Mouse (Mus musculus) naive thymus-derived CD4-positive, alpha-beta T cell, adult 2 months (primary cell): ENCODE results near the gene Socs1.

Source experiments
- DNase-seq: peaks from one replicate; pipeline ENCODE4 v3.0.0-alpha.2; 2011; ENCODE audit warnings: low read depth

Gene Socs1

DNA sequence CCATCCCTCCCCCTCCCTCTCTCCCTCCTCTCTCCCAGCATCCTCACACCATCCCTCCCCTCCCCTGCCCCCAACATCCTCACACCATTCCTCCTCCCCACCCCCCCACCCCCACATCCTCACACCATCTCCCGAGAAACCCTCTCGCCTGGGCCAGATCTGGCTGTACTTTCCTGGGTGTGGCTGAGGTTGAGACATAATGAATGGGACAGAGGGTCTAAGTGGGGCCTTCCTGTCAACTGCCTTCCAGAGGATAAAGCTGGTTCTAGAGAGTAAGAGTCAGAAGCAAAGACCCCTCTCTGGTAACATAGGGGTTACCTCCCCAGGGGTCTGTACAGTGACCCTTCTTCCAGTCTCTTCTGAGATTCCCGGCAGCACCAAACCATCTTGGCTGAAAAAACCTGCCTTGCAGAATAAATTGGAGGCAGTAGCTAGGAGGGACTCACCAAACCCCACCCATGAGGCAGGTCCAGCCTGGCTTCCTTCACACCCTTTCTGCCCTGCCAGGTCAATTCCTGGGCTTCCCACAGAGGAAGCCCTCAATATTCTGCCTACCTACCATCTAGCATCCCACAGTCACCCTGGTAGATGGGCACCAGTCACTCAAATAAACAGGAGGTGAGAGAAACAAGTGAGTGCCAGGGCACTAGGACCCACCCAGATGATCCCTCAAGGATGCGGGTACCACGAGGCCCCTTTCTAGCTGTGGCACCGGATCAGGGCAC, 21.6 kb downstream of the Socs1 start:
- no peak for DNase-seq

DNA sequence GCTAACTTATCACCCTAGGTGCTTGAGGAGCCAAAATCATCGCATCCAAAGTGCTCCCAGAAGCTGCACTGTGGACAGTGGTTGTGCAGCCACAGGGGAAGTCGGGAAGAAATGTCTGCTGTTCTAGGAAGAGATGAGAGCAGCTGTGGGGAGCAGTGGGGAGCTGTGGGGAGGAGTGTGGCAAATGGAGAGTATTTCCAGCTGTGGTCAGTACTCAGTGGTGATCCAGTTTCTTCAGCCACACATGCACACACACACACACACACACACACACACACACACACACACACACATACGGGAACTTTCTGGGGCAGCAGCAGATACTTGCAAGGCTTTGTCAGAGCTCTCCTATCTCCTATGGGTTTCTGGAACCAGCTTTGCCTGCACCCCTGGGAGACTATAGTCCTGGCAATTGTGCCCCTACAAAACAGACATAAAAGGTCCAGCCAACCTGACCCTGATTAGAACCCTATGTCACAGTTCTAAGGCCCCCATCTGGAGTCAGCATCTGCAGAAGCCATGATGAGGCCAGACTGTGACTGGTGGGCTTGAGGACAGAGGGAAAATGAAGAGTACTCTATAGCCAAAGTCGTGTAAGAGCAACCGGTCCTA, 22.7 kb downstream of the Socs1 start:
- no peak for DNase-seq

DNA sequence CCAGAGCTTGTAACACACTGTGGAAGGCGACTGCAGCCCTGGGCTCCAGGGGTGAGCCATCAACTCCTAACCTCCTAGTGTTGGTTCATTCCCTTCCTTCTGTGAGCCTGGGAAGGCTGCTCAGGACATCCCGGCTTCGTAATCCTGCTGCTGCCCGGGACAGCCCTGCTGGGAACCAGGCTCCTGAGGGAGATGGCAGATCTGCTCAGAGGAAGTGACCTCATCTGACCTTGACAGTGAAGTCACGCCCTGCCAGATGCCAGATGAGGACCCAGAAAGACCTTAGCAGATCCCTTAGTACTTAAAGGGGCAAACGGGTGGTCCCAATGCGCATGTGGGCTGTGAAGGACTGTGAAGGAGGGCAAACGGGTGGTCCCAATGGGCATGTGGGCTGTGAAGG, 24.2 kb downstream of the Socs1 start:
- no peak for DNase-seq

DNA sequence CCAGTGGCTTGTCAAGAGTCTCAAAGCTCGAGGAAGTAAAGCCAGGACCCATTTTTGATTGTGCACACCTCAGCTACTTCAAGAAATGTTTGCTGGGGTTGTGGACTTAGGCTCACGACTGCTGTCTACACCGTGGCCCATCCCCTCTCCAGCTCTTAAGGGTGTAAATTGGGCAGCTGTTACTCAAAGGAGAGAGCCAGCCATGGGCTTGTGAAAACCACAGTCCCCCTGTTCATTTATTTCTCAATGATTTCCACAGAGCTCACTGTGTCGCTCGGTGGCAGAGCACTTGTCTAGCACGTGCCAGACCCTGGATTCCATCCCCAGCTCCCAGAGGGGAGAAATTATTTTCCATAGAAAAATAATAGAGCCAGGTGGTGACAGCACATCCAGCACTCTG, 29.2 kb downstream of the Socs1 start:
- DNase-seq = no peak

DNA sequence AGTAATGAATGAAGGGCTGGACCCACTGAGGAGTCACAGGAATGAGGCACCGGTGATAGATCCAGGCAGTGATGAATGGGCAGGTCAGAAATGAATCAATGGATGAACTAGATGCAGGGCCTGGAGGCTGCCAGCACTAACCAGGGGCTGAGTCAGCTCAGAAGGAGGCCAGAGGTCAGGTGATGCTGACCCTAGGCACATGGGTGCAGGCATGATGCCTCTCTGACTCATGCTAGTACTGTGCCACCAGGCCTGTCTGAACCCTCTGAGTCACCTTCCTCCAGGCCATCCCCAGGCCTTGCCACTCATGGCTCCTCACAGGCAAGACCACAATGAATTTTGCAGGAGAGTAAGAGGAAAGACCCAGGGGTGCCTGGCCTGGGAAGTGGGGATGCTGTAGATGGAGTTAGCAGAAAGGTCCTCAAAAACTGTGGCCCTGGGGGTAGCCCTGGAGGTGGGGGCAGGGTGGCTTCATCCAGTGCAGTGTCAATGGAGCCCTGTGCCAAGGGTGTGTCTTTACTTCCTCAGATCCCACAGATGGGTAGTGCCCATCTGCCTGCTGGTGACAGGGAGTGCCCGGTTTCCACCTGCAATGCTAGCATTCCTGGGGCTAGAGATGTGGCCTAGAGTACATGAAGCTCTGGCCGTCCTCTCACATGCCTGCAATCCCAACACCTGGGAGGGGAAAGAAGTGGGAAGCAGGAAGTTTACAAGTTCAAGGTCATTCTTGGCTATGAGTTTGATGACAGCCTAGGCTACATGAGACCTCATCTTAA, 30.6 kb downstream of the Socs1 start:
- no peak for DNase-seq

DNA sequence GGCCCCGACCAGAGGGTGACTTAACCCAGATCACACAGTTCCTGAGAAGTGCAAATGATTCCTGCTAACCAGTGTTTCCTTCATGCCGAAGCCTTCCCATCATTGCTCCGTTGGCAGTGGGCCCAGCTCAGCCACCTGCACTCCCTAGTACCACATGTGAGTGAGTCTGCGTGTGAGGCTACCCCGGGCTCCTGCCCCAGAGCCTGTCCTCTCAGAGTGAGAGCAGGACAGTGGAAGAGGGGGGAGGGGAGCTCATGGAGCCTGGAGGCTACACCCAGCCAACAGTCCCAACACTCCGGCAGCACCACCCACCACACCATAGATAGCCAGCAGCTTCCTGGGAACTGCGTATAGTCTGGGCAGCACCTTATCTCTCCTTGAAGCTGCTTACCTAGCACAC, 35.5 kb downstream of the Socs1 start:
- DNase-seq = no peak

DNA sequence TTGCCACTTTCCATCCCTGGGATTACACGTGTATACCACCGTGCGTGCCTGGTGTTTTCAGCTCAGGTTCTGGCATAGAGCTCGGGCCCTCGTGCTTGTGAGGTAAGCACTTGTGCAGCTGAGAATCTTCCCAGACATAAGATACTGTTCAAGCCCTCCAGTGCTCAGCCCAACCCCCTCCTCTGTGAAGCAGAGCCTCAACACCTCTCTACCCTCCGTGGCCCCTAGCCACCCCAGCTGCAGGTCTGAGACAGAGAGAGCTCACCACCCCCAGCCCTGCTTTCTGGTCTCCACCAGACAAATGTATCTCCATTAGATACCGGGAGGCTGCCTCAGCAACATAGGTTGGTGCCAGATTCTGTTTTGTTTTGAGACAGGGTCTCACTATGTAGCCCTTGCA, 36.1 kb downstream of the Socs1 start:
- DNase-seq = no peak

DNA sequence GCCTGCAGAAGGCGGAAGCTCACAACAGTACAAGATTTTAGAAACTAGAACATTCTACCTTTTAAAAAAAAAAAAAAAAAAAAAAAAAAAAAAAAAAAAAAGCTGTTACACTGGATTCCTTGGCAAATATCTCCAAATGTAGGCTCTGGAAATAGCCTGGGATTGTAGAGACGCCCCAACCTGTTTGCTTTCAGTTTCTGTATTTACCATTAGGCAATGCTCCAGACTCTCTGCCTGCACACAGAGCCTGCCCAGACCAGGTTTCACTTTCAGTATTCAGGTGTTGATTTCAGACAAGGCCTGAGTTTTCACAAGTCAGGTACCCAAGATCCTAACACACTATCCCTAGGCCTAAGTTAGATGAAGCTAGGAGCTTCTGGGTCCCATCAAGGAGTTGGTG, 44.3 kb downstream of the Socs1 start:
- peak; percentile 77 for DNase-seq

DNA sequence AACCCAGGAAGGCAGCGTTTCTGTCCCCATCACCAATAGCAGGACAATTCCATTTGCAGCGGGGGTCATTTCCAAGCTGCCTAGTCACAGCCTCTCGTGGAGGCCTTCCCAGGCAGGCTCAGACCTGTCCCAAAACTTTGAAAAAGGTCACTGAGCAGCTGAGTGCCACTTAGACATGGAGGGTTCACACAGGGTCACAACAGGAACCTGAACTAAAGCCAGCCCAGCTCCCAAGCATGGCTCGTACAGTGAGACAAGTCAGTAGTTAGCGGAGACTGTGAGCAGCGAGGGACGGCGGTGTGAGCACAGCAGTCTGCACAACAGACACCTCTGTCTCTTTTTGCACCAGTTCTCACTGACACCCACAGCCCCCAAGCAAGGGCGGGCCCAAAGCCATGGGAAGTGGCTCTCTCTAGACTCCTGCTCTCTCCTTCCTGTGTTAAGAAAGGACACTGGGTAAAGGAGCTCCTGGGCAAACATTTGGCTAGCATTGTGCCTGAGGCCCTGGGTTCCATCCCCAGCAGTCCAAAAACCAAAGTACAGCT, 45.4 kb downstream of the Socs1 start:
- DNase-seq = peak; percentile 40

DNA sequence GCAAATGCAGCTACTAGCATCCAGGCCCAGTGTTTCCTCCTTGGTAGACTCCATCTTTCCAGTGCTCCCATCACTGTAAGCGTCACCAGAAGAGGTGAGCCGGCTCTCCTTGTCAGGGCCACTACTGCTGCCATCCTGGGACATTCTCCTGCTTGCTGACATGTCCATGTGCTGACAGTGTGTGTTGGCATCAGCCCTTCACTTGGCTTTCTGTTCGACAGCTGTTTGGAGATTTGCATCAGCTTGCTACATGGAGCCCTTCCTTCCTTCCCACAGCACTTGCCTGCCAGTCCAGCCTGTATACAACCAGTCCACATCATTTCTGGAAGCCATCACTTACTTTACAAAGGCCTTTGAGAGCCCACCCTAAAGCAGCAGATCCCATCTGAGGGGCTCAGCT, 46.5 kb downstream of the Socs1 start:
- no peak for DNase-seq

DNA sequence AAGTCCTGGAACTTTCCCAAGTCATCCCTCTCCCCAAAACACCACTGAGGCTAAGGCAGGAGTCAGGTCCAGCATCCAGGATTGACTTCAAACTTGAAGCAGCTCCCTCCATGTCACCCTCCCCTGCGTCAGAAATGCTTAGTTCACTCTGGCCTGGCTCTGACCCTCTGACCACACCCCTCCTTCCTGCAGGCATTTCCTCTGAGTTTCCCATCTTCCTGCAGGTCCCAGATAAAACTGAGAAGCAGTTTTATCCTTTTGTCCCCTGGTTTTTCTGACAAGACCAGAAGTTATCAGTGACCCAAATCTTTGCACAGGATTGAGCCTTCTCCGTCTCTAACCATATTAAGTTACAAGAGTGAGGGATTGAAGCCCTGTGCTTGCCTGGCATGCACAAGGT, 47.8 kb downstream of the Socs1 start:
- DNase-seq = no peak

DNA sequence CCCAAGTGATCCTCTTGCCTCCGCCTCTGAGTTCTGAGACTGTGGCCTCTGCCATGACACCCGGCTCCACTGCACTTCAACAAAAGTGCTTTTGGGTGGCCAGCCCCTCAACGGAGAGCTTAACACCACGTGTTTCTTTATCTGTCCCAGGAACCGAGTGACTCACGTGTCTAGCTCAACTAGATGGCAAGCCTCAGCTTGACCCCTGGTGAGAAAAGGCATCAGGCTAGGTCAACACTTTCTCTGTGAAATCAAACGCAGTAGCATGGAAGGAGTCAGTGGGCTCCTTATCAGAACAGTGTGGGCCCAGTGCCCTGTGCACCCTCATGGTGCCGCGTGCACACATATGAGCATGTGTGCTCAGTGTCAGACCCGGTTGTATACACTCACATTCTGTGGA, 49.0 kb downstream of the Socs1 start:
- no peak for DNase-seq

DNA sequence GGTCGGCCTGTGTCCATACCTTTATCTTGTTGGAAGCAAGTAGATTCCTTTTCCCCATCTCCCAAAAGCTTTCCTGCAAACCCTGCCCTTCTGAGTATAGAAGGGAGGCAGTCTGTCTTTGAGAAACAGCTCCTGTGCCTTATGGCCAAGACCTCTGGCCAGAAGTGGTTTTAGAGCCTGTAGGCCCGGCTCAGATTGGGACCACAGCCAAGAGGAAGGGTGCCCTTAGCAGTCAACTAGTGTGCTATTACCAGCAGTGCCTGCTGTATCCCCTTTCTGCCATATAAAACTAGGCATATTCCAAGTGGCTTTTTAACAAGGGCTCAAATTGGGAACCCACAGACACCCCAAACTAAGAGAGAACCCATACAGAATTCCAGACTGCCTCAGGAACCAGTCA, 49.6 kb downstream of the Socs1 start:
- no peak for DNase-seq

DNA sequence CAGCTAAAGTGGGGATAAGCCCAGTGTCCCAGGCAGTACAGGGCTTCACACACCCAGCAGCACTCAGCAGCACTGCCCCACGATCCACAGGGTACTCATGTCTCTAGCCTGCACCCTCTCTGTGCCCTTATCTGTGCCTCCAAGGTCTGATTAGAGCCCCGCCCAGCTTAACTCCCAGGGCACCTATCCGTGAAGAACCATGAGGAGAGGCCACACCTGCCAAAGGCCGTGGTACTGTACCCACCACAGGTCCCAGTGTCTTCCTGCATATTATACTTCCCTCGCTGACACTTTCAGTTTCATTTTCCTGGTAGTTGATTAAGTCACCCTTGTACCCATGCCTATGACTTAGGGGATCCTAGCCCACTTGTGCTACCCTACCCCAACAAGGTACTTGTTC, 52.9 kb downstream of the Socs1 start:
- DNase-seq = peak; percentile 80
